Mouse (Mus musculus): Measurements from ENCODE around the gene Nptn. TPM values are rescaled to one million over a fixed set of nuclear protein-coding genes. Genes with fewer than 3 reads are reported as not detected.

Gene Nptn
- polyA plus RNA-seq, 1 experiment = 465 TPM

DNA sequence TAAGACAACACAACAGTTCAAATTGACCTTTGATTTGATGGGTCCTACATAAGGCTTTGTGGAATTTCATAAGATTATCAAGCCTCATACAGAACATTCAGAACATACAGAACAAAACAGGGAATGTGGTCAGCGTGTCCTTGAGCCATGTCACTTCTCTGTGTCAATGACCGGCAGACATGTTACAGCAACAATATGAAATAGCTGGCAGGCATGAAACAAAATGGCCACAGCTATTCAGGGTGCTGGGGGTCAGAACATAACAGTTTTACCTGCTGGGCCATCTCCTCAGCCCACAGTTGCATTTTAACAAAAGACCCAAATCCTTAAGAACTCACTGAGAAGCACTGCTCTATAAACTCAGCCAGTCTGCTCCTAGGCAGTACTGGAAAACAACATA is 116.4 kb downstream of the Nptn start:
- WGBS = 88% methylated on average over 2 of the region's 2 CpGs
- no peaks in the 10 kb centered on the region for H3K4me1 ChIP-seq (ENCODE audit: control insufficient read depth, insufficient read depth, low read length)
- TF ChIP-seq CTCF (IDR thresholded peaks at IDR 0.05; ENCODE audit: insufficient read depth, low read length) (no peak), POLR2A (IDR thresholded peaks at IDR 0.05; ENCODE audit: borderline replicate concordance, extremely low read depth, low read depth, low read length) (no peak)
- no peak for DNase-seq
- no peak overlapping the region for H3K4me3 ChIP-seq (replicated peaks; ENCODE audit: extremely low read depth, low read depth, low read length)

DNA sequence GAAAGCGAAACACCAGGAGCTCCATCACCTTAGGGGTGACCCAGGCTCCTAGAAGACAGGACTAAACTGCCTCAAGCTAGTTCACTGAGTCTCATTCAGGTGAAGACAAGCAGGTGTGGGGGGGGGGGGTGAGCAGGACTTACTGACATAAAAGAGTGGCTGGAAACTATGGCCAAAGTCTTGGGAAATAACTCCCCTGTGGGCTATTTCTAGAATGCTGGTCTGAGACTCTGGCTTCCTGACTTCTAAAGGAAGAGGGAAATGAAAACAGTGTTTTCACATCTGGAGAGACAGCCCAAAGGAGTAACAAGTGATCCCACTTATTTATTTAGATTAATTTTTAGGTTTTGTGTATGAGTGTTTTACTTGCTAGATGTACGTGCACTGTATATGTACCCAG is 119.7 kb downstream of the Nptn start:
- no peak for TF ChIP-seq CTCF (IDR thresholded peaks at IDR 0.05; ENCODE audit: insufficient read depth, low read length)
- TF ChIP-seq POLR2A (IDR thresholded peaks at IDR 0.05; ENCODE audit: borderline replicate concordance, extremely low read depth, low read depth, low read length) = no peak
- H3K4me1 ChIP-seq (ENCODE audit: control insufficient read depth, insufficient read depth, low read length) = no peaks in the 10 kb centered on the region
- no peak overlapping the region for H3K4me3 ChIP-seq (replicated peaks; ENCODE audit: extremely low read depth, low read depth, low read length)
- DNase-seq = no peak
- WGBS = 81% methylated on average over 2 of the region's 2 CpGs

DNA sequence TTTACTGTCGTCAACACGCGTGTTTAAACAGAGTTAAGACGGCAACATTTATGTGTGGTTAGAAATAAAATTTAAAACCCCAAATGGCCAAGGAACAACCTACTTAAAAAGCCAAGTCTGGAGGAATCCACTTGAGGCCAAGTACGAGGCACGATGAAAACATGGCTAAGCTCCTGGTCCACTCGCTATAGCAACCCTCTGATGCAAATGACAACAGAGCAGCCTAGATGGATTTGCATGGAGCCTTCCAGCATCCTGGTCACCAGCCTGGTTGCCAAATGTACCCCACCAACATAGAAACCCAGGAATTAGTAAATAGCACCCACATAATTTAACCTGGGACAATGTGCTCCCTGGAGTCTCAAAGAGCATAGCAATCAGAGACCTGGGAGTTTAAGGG is 121.7 kb downstream of the Nptn start:
- TF ChIP-seq CTCF (IDR thresholded peaks at IDR 0.05; ENCODE audit: insufficient read depth, low read length) (no peak), POLR2A (IDR thresholded peaks at IDR 0.05; ENCODE audit: borderline replicate concordance, extremely low read depth, low read depth, low read length) (no peak)
- Histone ChIP-seq H3K4me1 (ENCODE audit: control insufficient read depth, insufficient read depth, low read length) (no peaks in the 10 kb centered on the region), H3K4me3 (replicated peaks; ENCODE audit: extremely low read depth, low read depth, low read length) (no peak overlapping the region)
- WGBS = 82% methylated on average over 7 of the region's 7 CpGs
- no peak for DNase-seq

DNA sequence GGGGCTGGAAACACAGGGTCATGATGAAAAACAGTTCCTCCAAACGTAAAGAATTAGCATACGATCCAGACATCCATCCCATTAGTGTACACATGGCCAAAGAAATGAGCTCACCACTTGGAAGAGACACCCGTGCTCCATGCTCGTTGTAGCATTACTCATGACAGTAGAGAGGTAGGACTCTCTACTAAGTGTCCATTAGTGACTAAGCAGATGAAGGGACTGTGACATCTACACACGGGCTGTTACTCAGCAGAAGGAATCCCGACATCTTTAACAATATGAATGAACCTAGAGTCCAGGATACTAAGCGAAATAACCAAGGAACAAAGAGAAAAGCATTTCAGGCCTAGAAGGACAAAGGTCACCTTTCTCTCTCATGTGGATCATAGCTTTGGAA is 124.0 kb downstream of the Nptn start:
- WGBS = 75% methylated on average over 7 of the region's 7 CpGs
- no peaks in the 10 kb centered on the region for H3K4me1 ChIP-seq (ENCODE audit: control insufficient read depth, insufficient read depth, low read length)
- TF ChIP-seq CTCF (IDR thresholded peaks at IDR 0.05; ENCODE audit: insufficient read depth, low read length) (no peak), POLR2A (IDR thresholded peaks at IDR 0.05; ENCODE audit: borderline replicate concordance, extremely low read depth, low read depth, low read length) (no peak)
- no peak overlapping the region for H3K4me3 ChIP-seq (replicated peaks; ENCODE audit: extremely low read depth, low read depth, low read length)
- no peak for DNase-seq

Other genes starting within 250 kb of the Nptn start
- not detected in 2 replicates for gene Tbc1d21, start 211.8 kb upstream of the Nptn start, polyA plus RNA-seq (2012; rRNA removed)
- 10.3 and 11.4 TPM in 2 replicates for gene Insyn1, start 93.6 kb upstream of the Nptn start, polyA plus RNA-seq (2012; rRNA removed)
- gene Cd276, start 26.8 kb upstream of the Nptn start, polyA plus RNA-seq (2012; rRNA removed) = 6.8 and 8.8 TPM in 2 replicates
- 0.24 and 0.48 TPM in 2 replicates for gene Rec114, start 161.7 kb downstream of the Nptn start, polyA plus RNA-seq (2012; rRNA removed)
- gene Hcn4, start 241.2 kb downstream of the Nptn start, polyA plus RNA-seq (2012; rRNA removed) = 0.62 and 0.67 TPM in 2 replicates